Mouse (Mus musculus): ENCODE results near the gene Cep126. TPM values are rescaled to one million over a fixed set of nuclear protein-coding genes. Genes with fewer than 3 reads are reported as not detected.

Cep126 gene
- polyA plus RNA-seq (2016; fragmentation: Nextera tagmentation; extraction: Ambion mirVana) = 3.2 and 4.6 TPM in 2 replicates

GRCm38 (mm10) chr9:8134117-8134574 lies at the start of gene Cep126:
TSS of gene Cep126 (minus strand) at chr9:8134294.
- H3K9ac ChIP-seq = peak within 1 kb of the TSS; percentile 62
- under 1% methylated on average over 70 of the region's 72 CpGs for WGBS
- H3K27me3 ChIP-seq = no peaks in the 10 kb centered on the region
- H3K4me2 ChIP-seq = peak within 1 kb of the TSS; percentile 63
- peaks cover 3% of the 10 kb centered on the region; the same call in 1 of the 2 replicates for H3K4me1 ChIP-seq
- H3K4me3 ChIP-seq (replicated peaks) = peak within 1 kb of the TSS; percentile 86
- ATAC-seq (ENCODE audit: low FRiP score) = peak; percentile 99
- H3K9me3 ChIP-seq = no peaks in the 10 kb centered on the region
- no peak within 1 kb of the TSS for H3K27ac ChIP-seq
- H3K36me3 ChIP-seq (replicated peaks) = no peaks in the 10 kb centered on the region

DNA sequence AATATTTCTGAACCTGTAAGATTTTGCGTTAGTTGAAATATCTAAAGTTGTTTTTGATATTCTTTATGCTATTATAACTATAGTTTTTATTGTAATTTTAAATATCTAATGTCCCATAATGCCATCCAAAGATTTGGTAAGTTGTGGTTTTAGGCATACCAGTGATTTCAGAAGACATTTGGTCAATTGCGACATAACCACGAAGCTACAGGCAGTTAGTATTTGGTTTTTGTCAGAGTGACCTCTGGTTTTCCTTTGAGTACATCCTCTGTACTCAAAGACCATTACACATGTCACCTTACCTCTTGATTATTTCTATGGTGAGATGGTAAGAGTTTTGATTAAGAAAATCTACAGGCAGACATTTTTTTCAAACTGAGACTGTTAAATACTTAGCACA lies 45.5 kb upstream of the Cep126 start:
- H3K27me3 ChIP-seq = no peaks in the 10 kb centered on the region
- no peak overlapping the region for H3K27ac ChIP-seq
- 81% methylated on average over 3 of the region's 3 CpGs for WGBS

GRCm38 (mm10) chr9:8177099-8177498 lies 43.0 kb upstream of the Cep126 start:
- H3K36me3 ChIP-seq (replicated peaks) = no peaks in the 10 kb centered on the region
- ATAC-seq (ENCODE audit: low FRiP score) = no peak
- no peaks in the 10 kb centered on the region for H3K27me3 ChIP-seq
- H3K27ac ChIP-seq = no peak overlapping the region
- no peak overlapping the region for H3K4me2 ChIP-seq
- H3K4me3 ChIP-seq (replicated peaks) = no peak overlapping the region
- no peaks in the 10 kb centered on the region for H3K4me1 ChIP-seq
- H3K9me3 ChIP-seq = no peaks in the 10 kb centered on the region
- 81% methylated on average over 3 of the region's 3 CpGs for WGBS
- H3K9ac ChIP-seq = no peak overlapping the region

More for the DNA sequence above, 45.5 kb upstream of the Cep126 start:
- Histone ChIP-seq H3K9me3 (no peaks in the 10 kb centered on the region), H3K9ac (no peak overlapping the region), H3K4me3 (replicated peaks) (no peak overlapping the region), H3K36me3 (replicated peaks) (no peaks in the 10 kb centered on the region), H3K4me1 (no peaks in the 10 kb centered on the region), H3K4me2 (no peak overlapping the region)
- ATAC-seq (ENCODE audit: low FRiP score) = no peak

DNA sequence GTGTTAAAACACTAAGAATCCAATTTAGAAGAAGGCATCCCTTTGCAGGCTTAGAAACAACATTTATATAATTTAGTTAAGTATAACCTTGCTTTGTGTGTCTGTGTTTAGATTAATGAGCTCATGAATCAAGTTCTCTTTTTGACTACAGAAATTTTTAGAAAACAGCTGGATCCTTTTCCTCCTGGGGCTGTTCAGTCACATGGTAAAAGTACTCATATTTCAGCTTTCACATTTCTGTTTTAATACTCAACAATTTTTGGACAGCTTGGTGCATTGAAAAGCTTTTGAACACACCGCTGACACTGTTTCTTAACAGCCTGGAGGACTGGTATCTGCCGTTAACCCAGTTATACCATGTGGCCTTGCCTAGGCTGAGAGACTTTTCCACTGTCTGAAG lies 22.9 kb upstream of the Cep126 start:
- no peak overlapping the region for H3K4me2 ChIP-seq
- WGBS = 90% methylated on average over 2 of the region's 2 CpGs
- no peaks in the 10 kb centered on the region for H3K36me3 ChIP-seq (replicated peaks)
- H3K27me3 ChIP-seq = no peaks in the 10 kb centered on the region
- H3K4me1 ChIP-seq = no peaks in the 10 kb centered on the region
- no peak overlapping the region for H3K27ac ChIP-seq
- H3K9me3 ChIP-seq = no peaks in the 10 kb centered on the region
- no peak overlapping the region for H3K4me3 ChIP-seq (replicated peaks)
- ATAC-seq (ENCODE audit: low FRiP score) = no peak
- H3K9ac ChIP-seq = no peak overlapping the region

DNA sequence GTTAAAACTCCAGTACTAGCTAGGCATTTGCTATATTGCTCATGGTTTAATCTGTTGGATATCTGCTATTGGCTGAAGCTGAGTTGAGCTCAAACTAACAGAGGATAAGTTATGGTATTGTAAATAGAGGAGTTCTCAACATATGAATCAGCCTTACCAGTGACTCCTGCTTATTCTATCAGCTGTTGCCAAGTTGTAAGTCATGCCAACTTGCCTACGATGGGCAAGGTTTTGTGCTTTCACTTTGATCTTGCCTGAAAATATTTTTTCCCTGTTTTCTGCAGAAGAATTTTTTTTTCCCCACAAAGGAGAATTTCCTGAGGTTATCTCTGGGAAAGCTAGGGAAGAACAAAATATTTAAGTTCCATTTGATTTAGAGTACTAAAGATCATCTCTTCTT lies 5.4 kb upstream of the Cep126 start:
- Histone ChIP-seq H3K27ac (no peak overlapping the region), H3K4me2 (no peak overlapping the region), H3K4me1 (no peaks in the 10 kb centered on the region), H3K9me3 (no peaks in the 10 kb centered on the region), H3K9ac (no peak overlapping the region), H3K4me3 (replicated peaks) (no peak overlapping the region), H3K27me3 (no peaks in the 10 kb centered on the region), H3K36me3 (replicated peaks) (no peaks in the 10 kb centered on the region)
- ATAC-seq (ENCODE audit: low FRiP score) = no peak
- 92% methylated on average over 1 of the region's 1 CpGs for WGBS

DNA sequence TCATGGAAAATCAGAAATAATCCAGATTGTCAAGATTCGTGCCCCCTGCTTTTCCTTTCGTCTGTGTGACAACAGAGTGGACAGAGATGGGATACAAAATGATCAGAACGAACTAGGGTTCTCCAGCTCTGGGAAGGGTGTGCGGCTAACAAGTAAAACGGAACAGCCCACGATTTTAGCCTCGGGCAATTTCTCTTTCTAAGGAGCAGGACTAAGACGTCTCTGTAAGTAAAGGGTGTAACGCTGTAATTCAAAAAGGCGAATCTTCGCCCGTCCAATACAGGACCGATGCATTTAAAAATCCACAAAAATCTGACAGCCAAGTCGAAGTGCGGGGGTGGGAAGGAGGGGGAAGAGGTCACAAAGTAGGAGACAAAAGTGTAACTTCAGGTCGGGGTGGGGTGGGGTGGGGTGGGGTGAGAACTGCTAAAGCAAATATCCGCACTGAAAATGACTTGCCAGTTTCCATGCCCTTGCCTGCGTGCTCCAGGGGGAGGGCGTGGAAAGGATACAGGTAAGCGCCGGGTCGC lies 443 bp downstream of the Cep126 start:
- Histone ChIP-seq H3K36me3 (replicated peaks) (no peaks in the 10 kb centered on the region), H3K4me3 (replicated peaks) (peak overlapping the region; percentile 86), H3K9me3 (no peaks in the 10 kb centered on the region), H3K4me1 (peaks cover 3% of the 10 kb centered on the region; the same call in 1 of the 2 replicates), H3K9ac (peak overlapping the region; percentile 62), H3K27me3 (no peaks in the 10 kb centered on the region), H3K27ac (no peak overlapping the region), H3K4me2 (peak overlapping the region; percentile 63)
- WGBS = 4% methylated on average over 21 of the region's 22 CpGs
- no peak; the same call in 1 of the 2 replicates for ATAC-seq (ENCODE audit: low FRiP score)

- H3K4me1 ChIP-seq = no peaks in the 10 kb centered on the region
- no peaks in the 10 kb centered on the region for H3K9me3 ChIP-seq
- no peak overlapping the region for H3K4me3 ChIP-seq (replicated peaks)
- no peak overlapping the region for H3K9ac ChIP-seq
- no peak overlapping the region for H3K27ac ChIP-seq
- H3K27me3 ChIP-seq = no peaks in the 10 kb centered on the region
- no peak for ATAC-seq (ENCODE audit: low FRiP score)
- H3K36me3 ChIP-seq (replicated peaks) = peaks cover 4% of the 10 kb centered on the region
- H3K4me2 ChIP-seq = no peak overlapping the region
- WGBS = 83% methylated on average over 8 of the region's 8 CpGs
These were observed 10.6 kb downstream of the Cep126 start for GRCm38 (mm10) chr9:8123495-8123894.

DNA sequence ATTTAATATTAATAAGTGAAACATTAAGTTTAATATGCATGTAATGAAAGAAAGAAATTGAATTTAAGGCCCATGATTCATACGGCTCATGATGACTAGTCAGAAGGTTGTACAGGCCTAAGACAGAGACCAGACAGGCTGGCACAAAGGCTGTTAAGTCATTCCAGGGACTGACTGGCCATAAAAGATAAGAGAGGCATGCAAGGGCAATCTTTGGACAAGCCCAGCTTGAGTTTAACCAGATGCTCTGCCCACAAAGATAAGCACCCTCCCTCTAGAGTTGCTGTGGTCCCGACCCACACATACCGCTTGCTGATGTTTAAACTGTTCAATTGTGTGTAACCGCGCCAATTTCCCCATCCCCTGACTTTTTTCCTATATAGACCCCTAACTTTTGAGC lies 19.6 kb downstream of the Cep126 start:
- H3K4me2 ChIP-seq = no peak overlapping the region
- no peak for ATAC-seq (ENCODE audit: low FRiP score)
- no peak overlapping the region for H3K27ac ChIP-seq
- no peaks in the 10 kb centered on the region for H3K27me3 ChIP-seq
- H3K4me1 ChIP-seq = no peaks in the 10 kb centered on the region
- peaks cover 11% of the 10 kb centered on the region for H3K36me3 ChIP-seq (replicated peaks)
- H3K4me3 ChIP-seq (replicated peaks) = no peak overlapping the region
- 97% methylated on average over 5 of the region's 5 CpGs for WGBS
- H3K9ac ChIP-seq = no peak overlapping the region
- H3K9me3 ChIP-seq = no peaks in the 10 kb centered on the region

- no peaks in the 10 kb centered on the region for H3K27me3 ChIP-seq
- no peaks in the 10 kb centered on the region for H3K36me3 ChIP-seq (replicated peaks)
- H3K9me3 ChIP-seq = no peaks in the 10 kb centered on the region
- H3K9ac ChIP-seq = no peak overlapping the region
- WGBS = 95% methylated on average over 4 of the region's 4 CpGs
- no peak overlapping the region for H3K27ac ChIP-seq
- H3K4me3 ChIP-seq (replicated peaks) = no peak overlapping the region
- H3K4me2 ChIP-seq = no peak overlapping the region
- ATAC-seq (ENCODE audit: low FRiP score) = no peak
- H3K4me1 ChIP-seq = no peaks in the 10 kb centered on the region
These were observed 31.0 kb downstream of the Cep126 start for GRCm38 (mm10) chr9:8103050-8103449.

DNA sequence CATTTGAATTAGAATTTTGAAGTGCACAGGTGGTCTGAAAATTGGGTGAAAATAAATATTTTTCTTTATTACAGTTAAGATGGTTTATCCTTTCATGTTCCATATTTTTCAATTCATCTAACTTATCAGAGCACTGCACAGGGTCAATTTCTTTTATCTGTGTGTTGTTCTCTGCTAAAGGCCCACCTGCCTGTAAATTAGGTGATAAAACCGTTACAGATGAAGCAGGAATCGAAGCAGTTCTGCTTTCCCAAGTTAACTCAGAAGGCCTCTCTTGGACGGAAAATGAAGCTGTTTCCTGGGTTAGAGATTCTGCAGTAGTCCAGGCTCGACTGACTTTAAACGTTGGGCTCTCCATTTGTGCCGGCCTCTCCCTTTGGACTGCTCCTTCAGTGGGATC lies 33.1 kb downstream of the Cep126 start:
- Histone ChIP-seq H3K4me3 (replicated peaks) (no peak overlapping the region), H3K9ac (no peak overlapping the region), H3K4me2 (no peak overlapping the region), H3K27ac (no peak overlapping the region), H3K27me3 (no peaks in the 10 kb centered on the region), H3K9me3 (no peaks in the 10 kb centered on the region), H3K36me3 (replicated peaks) (no peaks in the 10 kb centered on the region), H3K4me1 (no peaks in the 10 kb centered on the region)
- 86% methylated on average over 6 of the region's 6 CpGs for WGBS
- no peak for ATAC-seq (ENCODE audit: low FRiP score)

DNA sequence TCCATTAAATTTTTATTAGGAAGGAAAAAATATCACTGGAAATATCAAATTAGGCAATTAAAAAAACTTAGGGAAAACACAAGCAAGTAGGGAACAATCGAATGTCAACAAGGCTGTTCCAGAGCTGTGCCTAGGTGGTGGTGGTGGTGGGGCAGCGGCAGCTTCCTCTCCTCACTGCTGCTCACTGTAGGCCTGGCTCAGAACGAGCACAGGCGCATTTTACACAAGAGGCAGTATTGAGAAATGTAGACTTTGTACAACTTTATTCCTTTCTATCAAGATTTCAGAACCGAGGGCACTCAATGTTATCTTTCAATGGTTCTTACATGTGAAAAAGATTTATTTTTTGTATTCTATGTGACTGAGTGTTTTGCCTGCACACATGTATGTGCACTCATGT lies 55.2 kb downstream of the Cep126 start:
- 91% methylated on average over 5 of the region's 5 CpGs for WGBS
- no peaks in the 10 kb centered on the region for H3K27me3 ChIP-seq
- no peak overlapping the region for H3K4me2 ChIP-seq
- H3K36me3 ChIP-seq (replicated peaks) = no peaks in the 10 kb centered on the region
- no peak for ATAC-seq (ENCODE audit: low FRiP score)
- H3K27ac ChIP-seq = no peak overlapping the region
- no peak overlapping the region for H3K4me3 ChIP-seq (replicated peaks)
- no peaks in the 10 kb centered on the region for H3K4me1 ChIP-seq
- H3K9ac ChIP-seq = no peak overlapping the region
- no peaks in the 10 kb centered on the region for H3K9me3 ChIP-seq

GRCm38 (mm10) chr9:8074345-8074744 lies 59.7 kb downstream of the Cep126 start:
- no peaks in the 10 kb centered on the region for H3K4me1 ChIP-seq
- H3K27ac ChIP-seq = no peak overlapping the region
- no peaks in the 10 kb centered on the region for H3K9me3 ChIP-seq
- H3K4me2 ChIP-seq = no peak overlapping the region
- H3K36me3 ChIP-seq (replicated peaks) = no peaks in the 10 kb centered on the region
- no peak overlapping the region for H3K9ac ChIP-seq
- H3K4me3 ChIP-seq (replicated peaks) = no peak overlapping the region
- ATAC-seq (ENCODE audit: low FRiP score) = no peak
- H3K27me3 ChIP-seq = no peaks in the 10 kb centered on the region

- ATAC-seq (ENCODE audit: low FRiP score) = no peak
- no peak overlapping the region for H3K4me2 ChIP-seq
- H3K36me3 ChIP-seq (replicated peaks) = no peaks in the 10 kb centered on the region
- H3K9ac ChIP-seq = no peak overlapping the region
- H3K4me3 ChIP-seq (replicated peaks) = no peak overlapping the region
- no peak overlapping the region for H3K27ac ChIP-seq
- 96% methylated on average over 3 of the region's 3 CpGs for WGBS
- no peaks in the 10 kb centered on the region for H3K4me1 ChIP-seq
- no peaks in the 10 kb centered on the region for H3K27me3 ChIP-seq
- no peaks in the 10 kb centered on the region for H3K9me3 ChIP-seq
These were observed 60.8 kb downstream of the Cep126 start for GRCm38 (mm10) chr9:8073203-8073755.

Measured in forebrain, embryonic 12.5 days (tissue).